Mouse (Mus musculus) ES-Bruce4 (cell line): ENCODE results near the gene Svs1.
A peak's percentile ranks its signal among the peaks of the same experiment; 100 is the strongest.

Experiments
- CTCF ChIP-seq: IDR thresholded peaks from one replicate; pipeline ENCODE4 v1.8.1; 2011; ENCODE audit warnings: low read depth, low read length
- EP300 ChIP-seq: IDR thresholded peaks from 2 replicates; pipeline ENCODE4 v1.6.1; 2011; ENCODE audit warnings: low read depth, low read length; ENCODE audit not compliant: insufficient read depth
- POLR2A ChIP-seq: IDR thresholded peaks from one replicate; pipeline ENCODE4 v1.8.1; 2011; ENCODE audit warnings: low read length; ENCODE audit not compliant: insufficient read depth

GRCm38 (mm10) chr6:49007981-49008380 is 21.3 kb downstream of the Svs1 start:
- no peak for TF ChIP-seq POLR2A
- TF ChIP-seq EP300 = no peak
- TF ChIP-seq CTCF = peak; percentile 97
